Mouse (Mus musculus): ENCODE measurements around the gene Filip1. TPM values are rescaled to one million over a fixed set of nuclear protein-coding genes. Genes with fewer than 3 reads are reported as not detected.

Gene Filip1
- total RNA-seq, 2 experiments from 2014 or later, result 129 to 143 TPM

DNA sequence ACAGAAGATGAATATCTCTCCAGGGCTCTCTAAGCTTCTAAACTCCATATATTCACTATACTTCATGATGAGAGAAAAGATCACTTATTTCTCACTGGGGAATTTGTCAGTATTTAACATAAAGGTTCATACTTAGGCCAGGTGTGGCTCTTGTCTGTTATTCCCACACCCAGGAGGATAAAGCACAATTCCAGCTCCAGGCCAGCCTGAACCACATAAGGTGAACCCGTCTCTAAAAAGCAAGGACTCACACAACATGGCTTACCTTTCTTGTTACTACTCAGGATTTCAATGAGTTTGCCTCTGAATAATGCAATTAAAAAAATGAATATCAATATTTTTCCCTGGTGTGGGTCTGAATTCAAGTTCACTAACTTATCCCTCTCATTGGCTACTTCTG, 23.6 kb downstream of the Filip1 start:
- intact Hi-C loops (cut with DNase I), result no loop called here
- no peak for DNase-seq

DNA sequence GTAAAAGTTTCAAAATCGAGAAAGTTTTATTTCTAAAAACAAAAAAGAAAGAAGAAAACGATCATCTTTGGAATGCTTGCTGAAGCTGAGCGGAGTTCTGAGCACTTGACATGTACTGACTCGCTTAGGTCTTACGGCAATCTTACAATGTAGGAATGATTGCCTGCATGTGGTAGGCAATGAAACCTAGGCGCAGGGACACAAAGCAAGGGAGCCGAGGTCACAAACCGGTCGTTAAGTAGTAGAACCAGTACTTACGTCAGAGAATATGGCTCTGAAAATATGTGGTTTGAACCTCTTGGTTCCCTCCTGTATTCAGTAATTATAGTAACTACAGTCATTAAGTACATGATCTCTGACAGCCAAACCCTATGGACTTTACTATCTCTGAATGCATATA, 29.4 kb downstream of the Filip1 start:
- DNase-seq, result no peak
- intact Hi-C loops (cut with DNase I), result no loop called here

GRCm38 (mm10) chr9:79979274-79979673, 33.4 kb downstream of the Filip1 start:
- no peak for DNase-seq
- intact Hi-C loops (cut with DNase I), result loop anchor here (2.0 to 5.0 kb wide), 2 partner anchors 24 to 107 kb away; no protein-coding TSS in a partner anchor

- DNase-seq, result peak in 1 of 2 experiments; percentile 64
- intact Hi-C loops (cut with DNase I), result loop anchor here (2.0 to 5.0 kb wide), 2 partner anchors 24 to 106 kb away; no protein-coding TSS in a partner anchor
These were observed 34.2 kb downstream of the Filip1 start for GRCm38 (mm10) chr9:79978228-79979024.

DNA sequence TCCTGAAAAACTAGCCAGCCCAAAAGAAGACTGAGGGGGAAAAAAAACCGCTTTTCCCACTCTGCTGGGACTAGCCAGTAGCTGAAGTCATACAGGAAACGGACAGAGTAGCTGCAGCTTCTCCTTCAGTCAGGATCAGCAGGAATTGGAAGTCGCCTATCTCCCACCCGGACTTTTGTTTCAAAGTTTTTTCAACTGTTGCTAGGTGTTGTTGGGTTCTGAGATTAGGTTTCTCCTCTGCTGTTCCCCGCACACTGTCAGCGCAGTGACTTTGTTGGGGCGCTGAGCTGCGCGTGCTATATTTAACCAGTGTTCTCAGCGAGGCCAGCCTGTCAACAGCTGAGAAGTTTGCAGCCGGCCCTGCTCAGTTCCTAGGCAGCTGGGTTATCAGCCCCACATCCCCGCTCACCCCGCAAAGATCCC, 35.1 kb downstream of the Filip1 start:
- peak; percentile 86 to 91 for DNase-seq
- intact Hi-C loops (cut with DNase I), result loop anchor here (2.0 to 5.0 kb wide), 2 partner anchors 51 to 105 kb away; no protein-coding TSS in a partner anchor

- intact Hi-C loops (cut with DNase I), result loop anchor here (2.0 to 5.0 kb wide), 2 partner anchors 50 to 104 kb away; no protein-coding TSS in a partner anchor
- DNase-seq, result peak; percentile 63 to 65
These were observed 35.9 kb downstream of the Filip1 start for GRCm38 (mm10) chr9:79976789-79977188.

GRCm38 (mm10) chr9:79975121-79975520, 37.5 kb downstream of the Filip1 start:
- intact Hi-C loops (cut with DNase I), result loop anchor here (5.0 kb wide), 1 partner anchor 103 kb away; no protein-coding TSS in a partner anchor

DNA sequence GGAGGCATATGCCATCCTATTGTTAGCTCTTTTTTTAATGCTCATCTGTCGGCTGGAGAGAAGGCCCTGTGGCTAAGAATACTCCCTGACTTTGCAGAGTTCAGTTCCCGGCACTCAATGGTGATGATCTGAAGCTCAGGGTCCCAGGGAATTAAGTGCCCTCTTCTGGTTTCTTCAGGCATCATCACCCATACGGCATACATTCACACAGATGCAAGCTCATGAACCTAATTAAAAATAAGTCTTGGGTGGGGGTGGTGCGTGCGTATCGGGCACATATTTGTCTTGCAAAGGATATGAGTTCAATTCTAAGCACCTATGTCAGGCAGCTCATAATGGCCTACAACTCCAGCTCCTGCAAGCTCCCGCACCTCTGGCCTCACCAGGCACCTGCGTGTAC, 39.1 kb downstream of the Filip1 start:
- DNase-seq, result no peak
- intact Hi-C loops (cut with DNase I), result no loop called here

More at GRCm38 (mm10) chr9:79975121-79975520, 37.5 kb downstream of the Filip1 start:
- no peak for DNase-seq

GRCm38 (mm10) chr9:79972705-79973104, 39.9 kb downstream of the Filip1 start:
- intact Hi-C loops (cut with DNase I), result no loop called here
- no peak for DNase-seq

GRCm38 (mm10) chr9:79971619-79972018, 41.0 kb downstream of the Filip1 start:
- intact Hi-C loops (cut with DNase I), result no loop called here
- peak in 1 of 2 experiments; percentile 34 for DNase-seq

DNA sequence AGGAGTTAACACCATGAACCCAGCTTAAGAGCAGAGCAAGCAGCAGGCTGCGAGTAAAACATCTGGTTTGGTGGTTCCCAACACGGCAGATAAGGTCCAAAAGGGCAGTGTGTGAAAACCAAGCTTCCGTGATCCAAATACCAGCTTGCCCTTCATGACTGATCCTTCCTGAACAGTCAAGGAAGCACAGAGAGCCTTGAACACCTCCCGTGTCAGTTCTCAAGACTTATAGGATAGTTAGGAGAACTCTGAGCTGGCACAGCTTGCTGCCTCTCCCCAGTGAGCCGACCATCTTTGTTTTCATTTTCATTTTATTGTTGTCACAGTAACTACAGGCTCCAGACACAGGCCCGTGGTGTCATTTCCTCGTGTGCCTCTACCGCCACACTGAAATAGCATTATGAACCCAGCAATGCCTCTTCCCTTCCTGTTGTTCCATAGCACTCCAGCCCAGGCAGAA, 42.0 kb downstream of the Filip1 start:
- intact Hi-C loops (cut with DNase I), result no loop called here

DNA sequence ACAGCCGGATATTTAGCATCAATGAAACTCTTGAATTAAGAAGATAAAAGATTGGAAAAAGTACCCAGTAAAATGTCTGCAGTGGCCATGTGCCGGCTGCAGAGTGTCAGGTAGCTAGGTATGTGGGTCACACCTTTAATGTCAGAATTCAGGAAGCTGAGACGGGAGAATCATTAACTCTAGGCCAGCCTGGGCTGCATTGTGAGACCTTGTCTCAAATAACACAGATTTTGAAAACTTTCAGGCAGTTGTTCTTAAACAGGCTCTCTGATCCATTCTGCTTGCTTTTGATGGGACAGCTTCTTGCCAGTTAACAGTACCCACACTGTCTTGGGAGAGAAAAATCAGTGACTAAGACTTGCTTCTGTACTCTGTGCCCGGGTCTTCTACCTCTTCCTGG, 43.1 kb downstream of the Filip1 start:
- no peak for DNase-seq
- intact Hi-C loops (cut with DNase I), result no loop called here

More for the DNA sequence above, 42.0 kb downstream of the Filip1 start:
- peak; percentile 59 to 61 for DNase-seq

DNA sequence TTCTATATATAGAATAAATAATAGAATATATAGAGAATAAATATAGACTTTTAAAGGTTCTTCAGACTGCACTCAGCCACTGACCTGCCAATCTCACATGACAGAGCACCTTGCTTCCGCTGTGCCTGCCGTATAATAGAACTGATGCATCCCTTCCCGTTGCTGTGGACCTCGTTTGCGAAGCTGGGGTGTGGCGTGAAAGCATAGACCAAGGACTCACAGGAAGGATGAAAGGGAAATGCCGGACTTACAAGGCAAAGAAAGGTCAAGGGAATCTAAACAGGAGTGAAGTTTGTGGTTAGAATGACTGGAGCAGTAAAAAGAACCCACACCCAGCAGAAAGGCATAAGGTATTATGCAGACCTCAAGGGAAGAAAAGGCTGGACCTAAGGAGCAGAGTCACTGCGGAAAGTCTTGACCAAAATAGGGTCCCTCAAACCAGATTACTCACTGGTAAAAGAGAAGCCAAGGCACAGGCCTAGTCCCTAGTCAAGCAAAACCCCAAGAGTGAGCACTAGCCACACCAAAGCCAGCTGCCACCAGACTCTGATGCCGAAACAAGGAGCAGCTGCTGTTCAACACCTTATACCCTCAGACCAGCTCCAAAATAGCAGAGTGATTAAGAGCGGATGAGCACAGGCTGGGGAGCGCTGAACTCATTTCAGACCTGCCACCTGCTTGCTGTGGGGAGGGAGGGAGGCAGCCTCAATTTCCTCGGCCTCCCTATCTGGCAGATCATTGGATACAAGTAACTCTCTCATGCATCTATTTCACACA, 45.8 kb downstream of the Filip1 start:
- intact Hi-C loops (cut with DNase I), result no loop called here
- no peak for DNase-seq

DNA sequence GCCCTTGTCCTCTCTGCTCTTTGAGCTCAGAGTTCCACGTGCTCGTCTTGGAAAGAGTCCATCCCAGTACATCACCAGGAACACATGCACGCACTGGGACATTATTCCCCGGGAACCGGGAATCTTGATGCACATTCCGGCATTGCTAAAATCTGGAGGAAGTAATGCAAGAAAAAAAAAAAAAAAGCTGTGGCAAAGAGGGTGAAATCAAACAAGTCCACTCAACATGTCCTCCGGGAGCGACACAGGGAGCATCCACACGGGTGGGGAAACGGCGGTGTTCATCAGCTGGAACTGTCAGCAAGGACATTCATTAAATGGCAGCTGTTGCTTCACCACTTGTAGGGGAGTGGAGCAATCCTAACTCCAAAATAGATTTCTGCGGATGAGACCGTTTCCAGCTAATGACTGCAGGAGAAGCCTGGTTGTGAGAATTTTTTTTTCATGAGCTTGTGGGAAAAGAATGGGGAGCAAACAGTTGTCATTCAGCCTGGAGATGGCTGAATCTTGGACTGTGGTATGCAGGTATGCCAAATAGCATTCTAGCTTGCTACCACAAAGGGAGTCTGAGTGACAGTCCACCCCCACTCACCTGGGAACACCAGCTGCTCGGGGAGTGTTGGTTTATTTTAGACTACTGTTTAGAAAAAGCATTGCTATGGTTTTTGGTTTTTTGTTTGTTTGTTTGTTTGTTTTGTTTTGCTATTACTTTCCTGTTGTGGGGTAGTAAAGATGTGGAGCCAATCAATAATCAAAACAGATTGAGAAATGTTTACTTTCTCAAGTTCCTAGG, 46.9 kb downstream of the Filip1 start:
- peak; percentile 79 to 82 for DNase-seq
- intact Hi-C loops (cut with DNase I), result no loop called here

GRCm38 (mm10) chr9:79965003-79965402, 47.6 kb downstream of the Filip1 start:
- no peak for DNase-seq
- intact Hi-C loops (cut with DNase I), result no loop called here

DNA sequence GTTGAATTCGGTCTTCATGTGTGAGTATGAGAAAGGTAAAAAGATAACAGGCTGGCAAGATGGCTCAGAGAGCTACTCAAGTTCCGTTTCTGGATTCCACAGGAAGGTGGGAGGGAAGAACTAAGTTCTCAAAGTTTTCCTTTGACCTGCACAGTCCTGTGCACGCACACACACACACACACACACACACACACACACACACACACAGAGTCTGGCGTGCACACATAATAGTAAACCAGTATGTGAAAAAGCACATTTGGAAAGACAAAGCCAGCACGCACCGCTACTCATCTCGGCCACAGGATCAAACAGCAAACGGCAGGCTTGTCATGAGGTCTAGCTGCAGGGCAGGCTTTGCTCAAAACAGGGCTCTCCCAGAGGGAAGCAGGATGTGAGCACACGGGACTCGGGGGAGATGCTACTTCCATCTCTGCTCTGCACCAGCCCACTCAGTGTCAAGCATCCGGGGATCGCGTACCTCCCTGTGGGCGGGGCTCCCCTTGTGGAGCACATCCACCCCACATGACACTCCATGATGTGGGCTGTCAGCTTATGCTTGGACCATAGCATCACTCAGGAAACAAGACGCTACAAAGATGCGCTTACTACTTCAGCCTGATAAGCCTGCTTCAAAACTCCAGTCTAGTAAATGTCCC, 50.9 kb downstream of the Filip1 start:
- DNase-seq, result peak; percentile 74 to 79
- intact Hi-C loops (cut with DNase I), result no loop called here

- intact Hi-C loops (cut with DNase I), result no loop called here
- no peak for DNase-seq
These were observed 52.2 kb downstream of the Filip1 start for GRCm38 (mm10) chr9:79960453-79960852.

GRCm38 (mm10) chr9:79958395-79958794, 54.3 kb downstream of the Filip1 start:
- DNase-seq, result no peak
- intact Hi-C loops (cut with DNase I), result no loop called here

DNA sequence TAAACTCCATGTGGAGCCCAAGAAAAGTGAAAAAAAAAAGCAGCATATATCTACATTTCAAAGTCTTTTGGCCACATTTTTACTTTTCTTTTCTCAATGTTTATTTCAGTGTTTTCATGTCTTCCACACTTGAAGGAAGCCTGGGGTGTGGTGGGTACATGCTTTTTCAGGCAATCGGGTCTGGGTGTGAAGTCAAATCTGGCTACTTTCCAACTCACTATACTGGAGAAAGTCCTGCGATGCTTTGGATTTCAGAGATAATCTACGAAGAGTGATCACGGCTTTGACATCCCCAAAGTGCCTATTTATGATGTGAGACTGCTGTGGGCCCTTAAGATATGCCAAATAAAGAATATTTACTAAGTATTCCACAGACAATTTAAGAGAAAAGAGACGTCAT, 57.7 kb downstream of the Filip1 start:
- intact Hi-C loops (cut with DNase I), result no loop called here
- DNase-seq, result no peak

- intact Hi-C loops (cut with DNase I), result no loop called here
- DNase-seq, result peak; percentile 59 to 75
These were observed 60.7 kb downstream of the Filip1 start for GRCm38 (mm10) chr9:79951984-79952383.

All from heart, postnatal 10 days (tissue).